Mouse (Mus musculus): Measurements from ENCODE around the gene Npnt. TPM values are rescaled to one million over a fixed set of nuclear protein-coding genes. Genes with fewer than 3 reads are reported as not detected.

Gene Npnt
- 1 to 10 TPM; 3.3 to 4.1 TPM for total RNA-seq (2021)

DNA sequence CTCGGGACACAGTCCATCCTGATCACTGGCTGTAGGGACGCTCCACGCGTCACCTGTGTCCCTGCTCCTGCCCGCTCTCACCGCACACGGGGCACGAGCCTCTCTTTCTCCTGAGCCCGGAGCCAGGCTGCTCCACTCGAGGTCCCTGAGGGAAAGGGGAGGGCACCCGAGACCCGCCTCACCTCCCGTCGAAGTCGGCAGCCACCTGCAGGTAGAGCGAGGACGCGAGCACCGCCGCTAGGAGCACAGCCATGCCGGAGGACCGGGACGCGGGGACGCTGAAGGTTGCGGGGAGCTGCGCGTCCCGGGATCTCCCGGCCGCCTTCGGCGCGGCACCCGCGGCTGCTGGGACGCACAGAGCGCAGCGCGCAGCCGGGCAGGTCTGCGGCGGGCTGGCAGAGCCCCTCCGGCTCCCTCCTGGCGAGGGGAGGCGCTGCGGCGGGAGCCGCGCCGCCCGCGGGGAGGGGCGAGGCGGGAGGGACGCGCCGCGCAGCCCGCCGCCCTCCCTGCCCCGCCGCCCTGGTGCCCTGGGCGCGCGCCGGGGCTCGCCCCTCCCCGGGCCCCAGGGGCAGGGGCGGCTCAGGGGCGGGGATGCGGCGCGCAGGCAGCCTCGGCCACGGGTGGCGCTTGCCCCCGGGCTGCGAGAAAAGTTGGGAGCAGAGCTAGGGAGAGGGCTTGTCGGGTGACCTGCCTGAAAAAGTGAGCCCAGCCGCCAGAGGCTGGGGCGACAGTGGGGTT is at the start of gene Npnt:
Gene Npnt, minus strand, starts transcription at position 501 of the 738 bp plus-strand sequence.
- intact Hi-C loops (cut with DNase I) = no loop called here
- DNase-seq = peak; percentile 4 to 9

DNA sequence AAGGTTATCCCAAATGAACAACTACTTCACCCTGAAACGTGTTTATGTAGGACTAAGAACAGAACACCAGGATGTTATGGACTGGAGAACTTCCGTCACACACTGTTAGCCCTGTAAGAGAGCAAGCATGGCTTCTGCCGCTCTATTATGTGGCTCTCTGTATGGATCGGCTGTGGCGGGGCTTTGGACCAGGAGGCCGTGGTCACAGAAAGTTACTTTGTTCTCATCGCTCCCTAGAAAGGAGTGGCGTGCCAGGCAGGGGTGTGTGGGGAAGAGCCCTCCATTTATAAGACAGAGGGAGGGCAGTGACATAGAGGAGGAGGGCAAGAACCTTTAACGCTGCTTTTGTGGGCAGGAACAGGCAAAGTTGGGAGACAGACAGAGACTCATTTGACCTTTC is 46.2 kb upstream of the Npnt start:
- no peak for DNase-seq
- intact Hi-C loops (cut with DNase I) = no loop called here

- no peak for DNase-seq
- intact Hi-C loops (cut with DNase I) = no loop called here
Observed at GRCm38 (mm10) chr3:132995904-132996267, 45.8 kb upstream of the Npnt start.

DNA sequence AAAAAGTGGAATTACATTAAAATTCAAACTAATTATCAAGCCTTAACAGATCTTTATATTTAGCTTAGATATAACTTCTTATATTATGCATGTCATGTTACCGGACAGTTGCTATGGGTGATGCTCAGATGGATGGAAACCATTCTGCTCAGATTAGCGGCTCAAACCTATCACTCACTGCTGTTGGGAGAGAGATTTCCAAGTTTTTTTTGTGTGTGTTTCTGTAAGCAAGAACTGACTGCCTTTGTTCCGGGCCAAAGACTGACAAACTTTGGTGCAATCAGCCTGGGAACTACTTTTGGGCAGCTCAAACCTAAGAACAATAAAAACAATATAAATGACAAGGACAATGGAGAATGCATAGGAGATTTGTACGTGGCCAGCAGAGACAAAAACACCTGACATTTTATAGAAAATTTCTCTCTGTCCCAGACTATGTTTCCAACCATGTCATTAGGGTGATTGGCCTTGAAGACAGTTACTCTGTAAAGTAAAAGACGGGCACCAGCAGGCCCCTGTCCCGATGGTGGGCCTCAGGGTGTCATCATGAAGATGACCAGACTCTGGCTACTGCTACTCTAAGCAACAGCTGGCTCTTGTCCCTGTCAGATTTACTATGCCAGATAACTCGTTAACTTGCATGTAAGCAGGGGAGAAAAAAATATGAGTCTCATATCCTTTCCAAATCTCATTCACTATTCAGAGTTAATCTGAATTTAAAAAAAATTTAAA is 45.2 kb upstream of the Npnt start:
- no peak for DNase-seq
- intact Hi-C loops (cut with DNase I) = no loop called here

DNA sequence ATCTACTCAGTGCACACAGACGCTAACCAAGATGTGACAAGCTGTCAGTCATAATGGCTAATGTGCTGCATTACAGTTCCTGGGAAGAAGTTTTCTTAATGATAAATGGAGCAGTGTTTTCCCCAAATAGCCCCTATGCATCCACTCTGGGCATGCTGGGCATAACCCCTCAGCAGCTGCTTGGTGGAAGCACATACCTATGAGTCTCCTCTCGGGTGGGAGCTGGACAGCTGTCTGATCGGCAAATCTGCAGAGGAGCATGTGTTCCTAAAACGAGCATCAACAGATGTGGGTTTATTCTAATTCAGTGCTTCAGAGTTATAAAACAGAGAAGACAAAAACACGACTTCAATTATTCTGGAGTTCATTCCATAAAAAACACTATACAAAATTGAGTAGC is 36.1 kb upstream of the Npnt start:
- no peak for DNase-seq
- intact Hi-C loops (cut with DNase I) = no loop called here

DNA sequence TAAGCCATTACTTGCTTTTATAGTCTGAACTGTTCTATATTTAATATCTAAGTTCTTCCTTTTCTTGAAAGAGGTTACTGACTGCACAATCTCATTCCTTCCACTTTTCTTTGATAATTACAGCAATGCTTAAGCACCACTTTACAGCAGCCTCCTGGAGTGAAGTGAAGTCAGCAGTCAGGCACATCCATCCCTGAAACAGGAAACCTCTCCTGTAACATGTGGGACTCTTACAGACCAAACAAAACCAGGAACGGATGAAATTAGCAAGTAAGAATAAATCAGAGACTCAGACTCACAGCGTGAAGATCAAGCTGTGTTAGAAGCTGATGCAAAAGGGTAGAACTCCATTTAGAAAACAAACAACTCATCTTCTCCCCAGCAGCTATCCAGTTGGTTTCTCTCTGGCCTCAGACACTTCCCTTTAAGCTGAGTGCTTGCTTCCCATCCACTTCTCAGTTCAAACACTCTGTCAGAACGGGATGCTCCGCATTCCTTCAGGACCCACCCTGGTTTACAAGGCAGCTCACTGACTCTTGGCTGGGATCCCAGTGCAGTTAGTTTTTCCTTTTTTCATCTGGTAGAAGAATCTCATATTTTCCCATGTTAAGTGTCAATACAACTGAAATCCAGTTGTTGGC is 33.9 kb upstream of the Npnt start:
- DNase-seq = no peak
- intact Hi-C loops (cut with DNase I) = no loop called here

- no peak for DNase-seq
- intact Hi-C loops (cut with DNase I) = no loop called here
Observed at GRCm38 (mm10) chr3:132981968-132982367, 31.9 kb upstream of the Npnt start.

GRCm38 (mm10) chr3:132979781-132980461 is 29.8 kb upstream of the Npnt start:
- intact Hi-C loops (cut with DNase I) = no loop called here
- no peak for DNase-seq

- intact Hi-C loops (cut with DNase I) = no loop called here
- DNase-seq = no peak
Observed at GRCm38 (mm10) chr3:132966255-132966654, 16.2 kb upstream of the Npnt start.

DNA sequence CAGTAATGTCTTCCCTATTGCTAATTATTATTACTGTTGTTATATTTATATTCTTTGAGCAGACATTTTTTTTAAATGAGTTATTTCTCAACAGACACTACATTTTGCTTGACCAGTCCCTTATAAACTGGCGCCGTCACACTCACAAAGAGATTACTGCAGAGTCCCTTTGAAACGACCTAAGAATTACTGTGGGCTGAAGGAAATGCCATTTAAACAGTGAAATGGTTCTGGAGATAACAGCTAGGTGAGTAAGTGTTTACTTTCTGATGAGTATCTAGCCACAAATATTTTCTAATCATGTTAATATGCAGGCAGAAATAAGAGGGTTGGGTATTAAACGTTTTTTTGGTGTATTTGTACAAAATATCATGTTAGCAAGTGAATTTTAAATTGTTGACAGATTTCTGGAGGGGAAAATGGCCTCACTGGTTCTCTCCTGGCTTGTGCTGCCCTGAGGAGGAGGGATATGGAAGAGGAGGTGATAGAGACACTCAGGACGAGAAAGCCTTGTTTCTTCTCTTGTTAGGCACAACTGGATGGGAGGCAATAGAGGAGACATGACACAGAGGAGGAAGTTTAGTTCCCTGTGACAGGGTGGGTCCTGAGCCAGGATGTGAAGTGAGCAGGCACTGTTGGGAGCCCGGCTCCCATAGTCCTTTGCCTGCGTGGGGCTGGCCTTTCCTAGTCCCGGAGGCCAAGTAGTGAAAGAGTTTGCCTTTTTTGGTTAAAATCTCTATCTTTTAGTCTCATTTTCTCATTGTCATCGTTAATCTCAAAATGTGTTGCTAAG is 14.8 kb upstream of the Npnt start:
- DNase-seq = no peak
- intact Hi-C loops (cut with DNase I) = no loop called here

DNA sequence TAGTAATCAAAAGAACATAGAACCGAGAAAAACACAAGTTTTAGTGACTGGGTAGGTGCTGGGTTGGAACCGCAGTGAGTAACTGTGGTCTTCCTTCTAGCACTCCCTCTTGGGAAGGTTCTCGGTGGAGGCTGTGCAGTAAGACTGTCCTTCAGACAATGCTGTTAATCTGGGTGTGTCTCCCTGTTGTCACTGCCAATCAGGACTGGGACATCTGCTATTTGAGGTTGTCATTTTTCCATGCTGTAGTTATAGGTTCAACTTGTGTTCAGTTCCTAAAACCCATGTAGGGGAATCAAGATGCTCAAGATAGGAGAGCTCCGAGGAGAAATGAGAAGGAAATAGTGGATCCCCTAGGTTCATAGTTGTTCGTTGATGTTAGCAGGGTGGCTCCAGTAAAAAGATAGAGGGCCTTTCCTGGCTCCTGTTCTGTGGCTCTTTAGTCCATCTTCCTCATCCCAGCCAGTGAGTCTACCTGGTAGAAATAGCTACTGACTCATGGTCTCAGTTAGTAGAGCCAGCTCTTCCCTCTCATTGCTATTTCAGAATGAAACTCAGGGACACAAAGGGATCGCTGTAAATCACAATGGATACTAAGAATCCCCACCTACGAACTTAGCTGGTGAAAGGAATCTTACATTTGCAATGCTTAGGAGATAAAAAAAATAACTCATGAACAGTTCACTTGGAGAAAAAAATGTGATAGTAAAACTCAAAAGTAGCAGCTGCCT is 12.7 kb upstream of the Npnt start:
- intact Hi-C loops (cut with DNase I) = no loop called here
- no peak for DNase-seq

DNA sequence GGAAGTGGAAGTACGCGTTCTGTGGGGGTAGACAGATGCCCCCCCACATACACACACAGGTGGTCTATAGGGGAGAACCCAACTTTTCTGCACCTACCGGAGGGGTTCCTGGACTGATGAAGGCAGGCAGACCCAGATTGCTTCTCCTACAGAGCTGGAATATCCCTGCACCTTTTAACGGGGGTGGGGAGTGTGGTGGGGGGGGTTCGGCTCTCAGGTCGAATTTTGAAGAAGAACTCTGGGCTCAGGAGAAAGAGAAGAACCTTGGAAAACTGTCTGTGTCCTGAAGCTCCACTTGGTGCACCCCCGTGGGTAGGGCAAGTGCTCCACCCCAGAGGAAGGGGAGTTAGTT is 414 bp upstream of the Npnt start:
- intact Hi-C loops (cut with DNase I) = no loop called here
- DNase-seq = no peak

DNA sequence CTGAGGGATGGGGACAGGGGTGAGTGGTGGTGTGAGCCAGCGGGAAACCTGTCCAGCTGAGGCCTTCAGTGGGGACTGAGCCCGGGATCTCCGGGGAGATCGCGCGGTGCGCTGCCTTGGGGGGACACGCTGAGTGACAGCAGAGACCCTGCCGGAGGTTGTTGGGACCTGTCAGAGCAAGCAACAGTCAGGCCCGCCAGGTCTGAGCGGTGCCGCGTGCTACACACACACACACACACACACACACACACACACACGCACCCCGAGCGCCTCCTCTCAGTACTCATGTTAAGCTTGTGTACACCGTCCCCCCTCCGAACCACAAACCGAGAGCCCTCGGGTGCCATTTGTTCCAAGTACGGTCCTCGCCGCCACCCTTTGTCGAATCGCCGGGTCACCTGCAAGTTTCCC is 706 bp downstream of the Npnt start:
- DNase-seq = peak; percentile 1 to 3
- intact Hi-C loops (cut with DNase I) = no loop called here

- DNase-seq = no peak
- intact Hi-C loops (cut with DNase I) = no loop called here
Observed at GRCm38 (mm10) chr3:132948298-132948795, 1.7 kb downstream of the Npnt start.

GRCm38 (mm10) chr3:132946086-132946485 is 4.0 kb downstream of the Npnt start:
- DNase-seq = no peak
- intact Hi-C loops (cut with DNase I) = no loop called here

DNA sequence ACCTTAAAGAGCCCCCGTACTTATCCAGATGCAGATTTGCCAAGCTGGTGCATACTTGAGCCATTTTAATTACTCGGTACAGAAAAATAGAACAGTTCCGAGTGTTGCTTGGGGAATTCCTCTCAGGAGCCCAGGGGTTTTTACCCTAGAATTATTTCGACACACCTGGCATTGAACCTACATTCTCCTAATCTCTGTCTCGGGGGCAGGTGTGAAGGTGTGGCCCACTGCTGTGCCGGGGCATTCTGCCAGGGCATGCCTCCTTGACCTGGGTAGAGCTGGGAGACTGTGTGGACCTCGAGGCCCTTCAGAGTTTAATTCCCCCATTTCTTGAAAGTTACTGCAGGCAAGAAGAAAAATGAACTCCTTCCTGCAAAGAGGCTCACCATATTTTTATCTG is 4.4 kb downstream of the Npnt start:
- intact Hi-C loops (cut with DNase I) = no loop called here
- DNase-seq = no peak

DNA sequence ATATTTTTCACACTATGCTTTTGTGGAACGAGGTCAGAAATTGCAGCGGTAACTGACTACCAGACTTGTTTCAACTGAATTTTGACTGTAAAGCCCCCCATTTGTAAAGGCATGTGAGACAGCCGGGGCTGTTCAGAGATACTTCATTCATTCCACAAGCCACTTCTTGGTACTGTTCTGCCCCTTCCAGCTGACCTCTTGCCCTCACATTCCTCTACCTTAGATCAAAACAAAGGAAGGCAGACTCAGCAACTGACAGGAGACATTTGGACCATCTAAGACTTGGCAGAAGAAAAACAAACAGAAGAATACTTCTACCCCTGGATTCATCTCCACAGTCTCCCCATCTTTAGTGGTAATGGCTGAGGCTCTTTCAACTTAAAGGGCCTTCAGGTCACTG is 5.5 kb downstream of the Npnt start:
- DNase-seq = no peak
- intact Hi-C loops (cut with DNase I) = no loop called here

DNA sequence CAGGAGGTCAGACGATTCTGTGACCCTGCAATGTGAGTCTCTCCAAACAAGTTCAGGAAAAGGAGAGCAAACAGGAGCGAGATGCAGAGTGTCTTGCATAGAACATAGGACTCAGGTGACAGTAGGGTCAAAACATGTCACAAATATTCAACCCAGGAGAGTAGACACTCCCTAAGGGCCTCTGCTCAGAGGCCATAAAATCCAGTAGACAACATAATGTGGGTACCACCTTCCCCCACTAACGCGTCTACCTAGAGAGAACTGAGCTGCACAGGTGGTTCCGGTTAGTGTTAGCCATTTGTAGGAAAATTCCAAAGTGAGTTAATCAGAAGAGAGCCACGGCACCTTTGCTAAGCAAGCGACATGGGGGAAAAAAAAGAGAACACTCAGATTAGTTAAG is 5.9 kb downstream of the Npnt start:
- DNase-seq = no peak
- intact Hi-C loops (cut with DNase I) = no loop called here

GRCm38 (mm10) chr3:132942778-132943177 is 7.3 kb downstream of the Npnt start:
- intact Hi-C loops (cut with DNase I) = no loop called here
- no peak for DNase-seq

All from heart, postnatal 36 days (tissue).